Mouse (Mus musculus) E14TG2a.4 (cell line): ENCODE results near the gene Nepn.

Source experiments
- H3K27me3 ChIP-seq: 2 replicates; pipeline ENCODE4 v1.6.1; 2014; ENCODE audit warnings: low read length, control low read depth; ENCODE audit not compliant: insufficient read depth
- H3K36me3 ChIP-seq: 2 replicates; pipeline ENCODE4 v1.6.1; 2014; ENCODE audit warnings: low read length, control low read depth; ENCODE audit not compliant: insufficient read depth
- H3K4me1 ChIP-seq: replicated peaks from 2 replicates; pipeline ENCODE4 v1.6.1; 2014; ENCODE audit warnings: low read depth, low read length, control low read depth
- H3K4me3 ChIP-seq: replicated peaks from 2 replicates; pipeline ENCODE4 v1.5.1; 2014; ENCODE audit warnings: mild to moderate bottlenecking, low read length
- H3K9me3 ChIP-seq: 2 replicates; pipeline ENCODE4 v1.6.1; 2014; ENCODE audit warnings: low read length, control low read depth
- CTCF ChIP-seq: conservative IDR thresholded peaks from 2 replicates; pipeline ENCODE4 v1.5.1; 2014; ENCODE audit warnings: low read length
- NANOG ChIP-seq: IDR thresholded peaks from 2 replicates; pipeline ENCODE4 v1.6.1; 2014; ENCODE audit warnings: borderline replicate concordance, low read length, mixed read lengths
- POU5F1 ChIP-seq: IDR thresholded peaks from 2 replicates; pipeline ENCODE4 v1.6.1; 2014; ENCODE audit warnings: low read length, borderline replicate concordance

The Nepn gene

GRCm38 (mm10) chr10:52374651-52375050 lies 14.1 kb upstream of the Nepn start:
- no peaks in the 10 kb centered on the region for H3K27me3 ChIP-seq
- no peaks in the 10 kb centered on the region for H3K36me3 ChIP-seq
- TF ChIP-seq CTCF (no peak), NANOG (no peak), POU5F1 (no peak)
- H3K9me3 ChIP-seq, result no peaks in the 10 kb centered on the region
- no peaks in the 10 kb centered on the region for H3K4me1 ChIP-seq
- H3K4me3 ChIP-seq, result no peak overlapping the region

GRCm38 (mm10) chr10:52376422-52376821 lies 12.3 kb upstream of the Nepn start:
- no peaks in the 10 kb centered on the region for H3K9me3 ChIP-seq
- no peak overlapping the region for H3K4me3 ChIP-seq
- H3K27me3 ChIP-seq, result no peaks in the 10 kb centered on the region
- TF ChIP-seq NANOG, result no peak
- no peak for TF ChIP-seq POU5F1
- no peaks in the 10 kb centered on the region for H3K36me3 ChIP-seq
- peaks cover 8% of the 10 kb centered on the region for H3K4me1 ChIP-seq

- no peaks in the 10 kb centered on the region for H3K27me3 ChIP-seq
- H3K36me3 ChIP-seq, result no peaks in the 10 kb centered on the region
- H3K4me3 ChIP-seq, result no peak overlapping the region
- peaks cover 13% of the 10 kb centered on the region for H3K4me1 ChIP-seq
- H3K9me3 ChIP-seq, result no peaks in the 10 kb centered on the region
- TF ChIP-seq CTCF (no peak), POU5F1 (no peak), NANOG (no peak)
Observed at GRCm38 (mm10) chr10:52377813-52378212, 11.0 kb upstream of the Nepn start.

- Histone ChIP-seq H3K27me3 (no peaks in the 10 kb centered on the region), H3K4me1 (peaks cover 25% of the 10 kb centered on the region), H3K36me3 (no peaks in the 10 kb centered on the region), H3K4me3 (peak overlapping the region; percentile 97), H3K9me3 (no peaks in the 10 kb centered on the region)
- TF ChIP-seq POU5F1 (no peak), CTCF (no peak)
Observed at GRCm38 (mm10) chr10:52381321-52381801, 7.4 kb upstream of the Nepn start.

- Histone ChIP-seq H3K4me1 (peaks cover 25% of the 10 kb centered on the region), H3K9me3 (no peaks in the 10 kb centered on the region), H3K27me3 (no peaks in the 10 kb centered on the region), H3K4me3 (peak within 1 kb of the TSS; percentile 97), H3K36me3 (no peaks in the 10 kb centered on the region)
- TF ChIP-seq CTCF (no peak), NANOG (no peak), POU5F1 (no peak)
Observed at GRCm38 (mm10) chr10:52381845-52382591, 6.8 kb upstream of the Nepn start, which contains the start of gene Gopc. Gene Gopc (minus strand): TSS chr10:52382124.

GRCm38 (mm10) chr10:52383022-52383421 lies 5.8 kb upstream of the Nepn start:
- H3K27me3 ChIP-seq, result no peaks in the 10 kb centered on the region
- peaks cover 25% of the 10 kb centered on the region for H3K4me1 ChIP-seq
- H3K4me3 ChIP-seq, result peak overlapping the region; percentile 97
- no peak for TF ChIP-seq POU5F1
- no peak for TF ChIP-seq CTCF
- H3K9me3 ChIP-seq, result no peaks in the 10 kb centered on the region
- H3K36me3 ChIP-seq, result no peaks in the 10 kb centered on the region

GRCm38 (mm10) chr10:52383522-52383921 lies 5.2 kb upstream of the Nepn start:
- Histone ChIP-seq H3K4me3 (no peak overlapping the region), H3K4me1 (peaks cover 25% of the 10 kb centered on the region), H3K27me3 (no peaks in the 10 kb centered on the region), H3K9me3 (no peaks in the 10 kb centered on the region), H3K36me3 (no peaks in the 10 kb centered on the region)
- no peak for TF ChIP-seq POU5F1
- TF ChIP-seq NANOG, result no peak
- TF ChIP-seq CTCF, result no peak

- Histone ChIP-seq H3K9me3 (no peaks in the 10 kb centered on the region), H3K36me3 (no peaks in the 10 kb centered on the region), H3K27me3 (peaks cover 3% of the 10 kb centered on the region; the same call in 1 of the 2 replicates), H3K4me1 (peaks cover 25% of the 10 kb centered on the region), H3K4me3 (no peak overlapping the region)
- TF ChIP-seq CTCF (peak; percentile 75), NANOG (no peak)
Observed at GRCm38 (mm10) chr10:52384823-52385610, 3.8 kb upstream of the Nepn start.

GRCm38 (mm10) chr10:52387192-52387591 lies 1.6 kb upstream of the Nepn start:
- H3K27me3 ChIP-seq, result peaks cover 3% of the 10 kb centered on the region; the same call in 1 of the 2 replicates
- no peak overlapping the region for H3K4me3 ChIP-seq
- no peak for TF ChIP-seq NANOG
- TF ChIP-seq POU5F1, result no peak
- no peak for TF ChIP-seq CTCF
- H3K9me3 ChIP-seq, result no peaks in the 10 kb centered on the region
- H3K36me3 ChIP-seq, result no peaks in the 10 kb centered on the region
- H3K4me1 ChIP-seq, result peaks cover 16% of the 10 kb centered on the region
